Mouse (Mus musculus) regulatory T cell (primary cell): ENCODE measurements around the gene Ccrl2.

Experiments used
- in situ Hi-C: fragments of 300-600 bp; cut with MboI, MseI; formaldehyde crosslinking; loops from one replicate; pipeline ENCODE4 v1.15.1; 2025; ENCODE audit warnings: high pct_unique_total_duplicates

Ccrl2 gene

DNA sequence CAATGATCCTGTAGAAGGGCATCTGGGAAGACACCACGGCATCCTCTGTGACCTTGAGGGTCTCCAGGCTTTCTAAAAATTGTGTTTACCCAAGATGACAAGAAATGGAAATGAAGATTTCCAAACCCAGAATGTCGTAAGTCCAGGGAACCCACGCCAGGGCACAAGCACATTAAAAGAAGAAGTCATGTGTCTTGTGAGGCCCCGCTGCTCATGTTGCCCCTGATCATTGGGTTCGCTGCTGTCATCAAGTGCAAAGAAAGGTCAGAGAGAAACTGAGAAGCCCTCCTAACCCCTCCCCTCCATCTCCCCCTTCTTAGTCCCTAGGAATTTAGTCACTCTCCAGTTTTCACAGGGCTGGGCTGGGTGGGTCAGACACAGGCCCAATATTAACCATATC is 5.5 kb upstream of the Ccrl2 start:
- in situ Hi-C loops: no loop called here

DNA sequence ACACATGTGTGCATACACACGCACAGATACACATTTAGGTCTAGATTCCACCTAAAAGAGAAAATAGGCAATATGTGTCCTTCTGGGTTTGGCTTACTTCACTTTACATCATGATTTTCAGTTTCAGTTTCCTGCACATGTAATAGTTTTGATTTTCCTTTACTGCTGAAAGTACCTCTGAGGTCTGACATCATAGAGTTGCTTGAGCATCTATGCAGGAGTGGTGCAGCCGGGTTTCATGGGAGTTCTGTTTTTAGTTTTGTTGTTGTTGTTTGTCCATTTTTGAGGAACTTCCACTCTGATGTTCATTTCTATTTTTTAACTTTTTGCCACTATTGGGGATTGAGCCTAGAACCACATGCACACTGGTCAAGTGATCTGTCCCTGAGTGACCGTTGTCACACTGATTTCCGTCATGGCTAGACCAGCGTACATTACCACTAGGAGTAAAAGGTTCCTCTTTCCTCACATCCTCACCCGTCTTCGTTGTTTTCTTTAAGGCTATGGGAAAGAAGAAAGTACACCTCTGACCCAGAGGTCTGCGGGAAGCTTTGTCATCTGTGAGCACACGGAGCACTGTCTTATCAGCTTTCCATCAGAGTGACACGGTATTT is 1.7 kb upstream of the Ccrl2 start:
- in situ Hi-C loops: no loop called here

DNA sequence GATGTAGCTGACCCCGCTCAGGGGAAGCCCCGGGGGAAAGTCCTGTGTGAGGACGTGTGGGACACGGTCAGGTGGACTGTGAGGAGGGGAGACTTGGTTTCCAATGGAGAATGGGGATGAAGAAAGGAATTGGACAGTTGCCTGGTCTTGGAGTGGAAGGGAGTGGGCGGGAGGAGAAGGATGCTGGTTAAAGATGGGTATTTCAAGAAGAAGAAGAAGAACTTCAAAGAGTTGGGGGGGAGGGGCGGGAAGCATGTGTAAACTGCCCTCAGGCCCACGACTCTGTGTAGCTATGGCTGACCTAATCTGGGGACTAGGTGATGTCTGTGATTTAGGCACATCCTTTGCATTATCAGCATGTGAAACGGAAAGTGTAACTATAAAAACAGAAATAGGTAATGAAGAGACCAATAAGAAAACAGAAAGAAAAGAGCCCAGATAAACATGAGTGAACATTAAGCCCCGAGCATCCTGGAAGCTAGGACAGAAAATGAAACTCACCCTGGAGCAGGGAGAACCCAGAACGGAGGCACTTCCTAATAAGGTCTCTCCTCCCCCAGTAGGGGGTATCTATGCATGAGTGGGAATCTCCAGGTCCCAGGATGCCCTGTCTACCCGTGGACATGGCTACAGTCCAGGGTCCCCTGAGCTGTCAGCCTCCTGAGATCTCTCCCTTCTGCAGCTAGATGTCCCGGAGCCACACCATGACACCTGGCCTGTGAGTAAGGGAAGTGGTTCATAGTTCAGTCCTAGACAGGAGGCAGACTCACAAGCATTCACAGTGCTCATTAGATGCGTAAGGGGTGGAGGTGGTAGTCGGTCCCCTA is 438 bp upstream of the Ccrl2 start:
- in situ Hi-C loops: no loop called here

GRCm38 (mm10) chr9:111056519-111056797 is 861 bp downstream of the Ccrl2 start:
- in situ Hi-C loops: no loop called here

GRCm38 (mm10) chr9:111055800-111056518 is 1.4 kb downstream of the Ccrl2 start:
- in situ Hi-C loops: no loop called here

DNA sequence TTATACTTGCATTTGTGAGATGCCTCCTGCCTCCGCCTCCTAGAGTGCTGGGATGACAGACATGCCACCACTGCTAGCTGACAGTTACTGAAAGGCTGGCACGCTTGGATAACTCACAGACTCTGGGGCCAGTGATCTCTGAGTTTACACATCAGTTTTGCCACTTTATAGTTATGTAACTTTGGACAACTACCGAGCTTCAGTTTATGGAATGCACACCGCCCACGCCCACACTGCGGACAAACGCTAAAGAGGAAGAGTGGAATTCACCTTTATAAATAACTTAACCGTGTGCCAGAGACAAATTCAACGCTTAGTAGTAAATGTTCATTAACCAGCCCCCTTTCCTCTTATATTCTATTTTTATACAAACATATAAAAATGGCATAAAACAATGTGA is 2.4 kb downstream of the Ccrl2 start:
- in situ Hi-C loops: no loop called here

GRCm38 (mm10) chr9:111048452-111048851 is 8.9 kb downstream of the Ccrl2 start:
- in situ Hi-C loops: no loop called here

DNA sequence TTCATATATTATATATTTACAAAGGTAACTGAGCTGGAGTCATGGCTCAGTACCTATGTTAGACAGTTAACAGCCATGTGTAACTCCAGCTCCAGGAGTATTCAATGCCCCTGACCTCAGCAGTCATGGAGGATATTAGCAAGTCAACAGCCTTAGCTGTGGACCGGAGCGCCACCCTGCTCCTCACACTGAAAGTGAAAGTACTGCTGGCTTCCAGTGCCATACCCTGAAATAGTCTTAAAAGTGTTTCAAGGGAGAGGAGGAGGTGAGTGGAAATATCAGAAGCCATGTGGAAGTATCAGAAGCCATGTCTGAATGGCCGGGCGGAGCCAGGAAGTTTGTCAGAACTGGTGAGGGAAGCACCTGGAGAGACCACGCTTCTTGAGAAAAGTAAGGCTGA is 10.1 kb downstream of the Ccrl2 start:
- in situ Hi-C loops: no loop called here

DNA sequence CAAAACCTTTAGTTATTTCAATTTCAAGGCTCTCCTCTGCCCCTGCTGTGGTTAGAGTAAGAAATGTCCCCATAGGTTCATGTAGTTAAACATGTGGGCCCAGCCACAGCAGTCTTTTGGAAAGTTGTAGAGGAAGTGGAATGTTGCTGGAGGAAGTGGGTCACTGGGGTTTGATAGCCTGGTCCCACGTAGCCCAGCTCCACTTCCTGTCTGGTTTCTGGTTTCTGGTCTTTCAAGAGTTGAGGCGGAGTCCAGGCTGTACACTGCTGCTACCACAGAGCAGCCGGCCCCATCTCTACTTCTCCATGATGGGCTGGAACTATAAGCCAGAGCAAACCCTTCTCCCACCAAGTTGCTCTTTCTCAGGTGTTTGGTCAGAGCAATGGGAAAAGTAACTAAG is 11.1 kb downstream of the Ccrl2 start:
- in situ Hi-C loops: no loop called here

DNA sequence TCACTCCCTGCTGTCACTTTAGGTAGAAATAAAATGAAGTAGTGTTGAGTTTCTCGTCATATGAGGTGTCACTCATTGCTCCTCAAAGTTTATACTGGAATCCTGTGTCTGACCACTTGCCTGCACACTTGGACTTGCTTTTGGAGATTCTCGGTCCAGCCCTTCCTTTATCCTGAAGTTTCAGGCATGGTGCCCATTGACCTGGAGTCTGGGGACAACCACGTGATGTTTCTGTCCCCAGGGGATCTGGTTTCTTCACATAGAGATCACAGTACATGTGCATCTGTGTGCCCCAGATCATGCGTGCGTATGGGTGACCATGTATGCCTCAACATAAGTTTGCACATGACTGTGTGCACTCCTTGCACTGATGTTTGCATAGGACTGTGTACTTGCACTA is 15.1 kb downstream of the Ccrl2 start:
- in situ Hi-C loops: no loop called here

GRCm38 (mm10) chr9:111039966-111040365 is 17.4 kb downstream of the Ccrl2 start:
- in situ Hi-C loops: no loop called here

GRCm38 (mm10) chr9:111033717-111034116 is 23.6 kb downstream of the Ccrl2 start:
- in situ Hi-C loops: no loop called here

DNA sequence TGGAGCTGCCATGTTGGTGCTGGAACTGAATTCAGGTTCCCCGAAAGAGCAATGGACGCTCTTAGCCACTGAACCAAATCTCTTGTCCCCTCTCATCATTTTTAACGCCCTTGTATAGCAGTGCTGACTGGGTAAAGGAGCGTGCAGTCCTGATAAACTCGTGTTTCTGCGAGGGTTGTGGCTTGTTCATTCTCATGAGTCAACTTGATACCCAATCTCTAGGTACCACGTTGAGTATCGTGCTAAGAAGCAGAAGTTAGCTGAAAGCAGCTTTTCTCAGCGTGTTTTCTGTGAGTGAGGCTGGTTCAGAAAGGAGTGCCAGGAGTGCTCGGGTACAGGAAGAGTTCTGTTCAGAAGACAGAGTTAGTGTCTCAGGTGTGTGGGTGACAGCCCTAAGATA is 30.5 kb downstream of the Ccrl2 start:
- in situ Hi-C loops: no loop called here

DNA sequence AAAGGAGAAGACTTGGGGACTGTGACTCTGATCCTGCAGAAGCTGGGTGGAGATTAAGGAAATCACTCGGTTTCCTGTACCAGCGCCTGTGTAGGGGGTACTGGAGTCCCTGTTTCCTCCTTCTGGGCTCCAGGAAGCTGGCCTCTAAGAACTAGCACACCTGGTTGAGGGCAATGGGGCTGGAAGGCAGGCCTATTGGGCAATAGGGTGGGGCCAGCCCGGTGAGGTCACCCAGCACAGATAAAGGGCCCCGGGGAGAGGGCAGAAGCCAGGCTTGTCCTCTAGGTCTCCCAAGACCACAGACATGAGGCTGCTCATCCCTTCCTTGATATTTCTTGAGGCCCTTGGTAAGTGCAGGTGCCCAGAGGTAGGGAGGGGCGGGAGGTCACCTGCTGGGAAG is 38.3 kb downstream of the Ccrl2 start, which contains the start of gene Ltf:
Ltf (plus strand) TSS at position 250 of the 400 bp plus-strand sequence.
- in situ Hi-C loops: no loop called here

- in situ Hi-C loops: no loop called here
These were observed 41.7 kb downstream of the Ccrl2 start for GRCm38 (mm10) chr9:111015658-111016057.

GRCm38 (mm10) chr9:111012041-111012440 is 45.3 kb downstream of the Ccrl2 start:
- in situ Hi-C loops: no loop called here

- in situ Hi-C loops: no loop called here
These were observed 45.8 kb downstream of the Ccrl2 start for GRCm38 (mm10) chr9:111011550-111011949.

- in situ Hi-C loops: loop anchor here (5.0 kb wide), 1 partner anchor 68 kb away; no protein-coding TSS in a partner anchor
These were observed 47.6 kb downstream of the Ccrl2 start for GRCm38 (mm10) chr9:111009763-111010162.

- in situ Hi-C loops: loop anchor here (5.0 kb wide), 1 partner anchor 71 kb away; no protein-coding TSS in a partner anchor
These were observed 50.8 kb downstream of the Ccrl2 start for GRCm38 (mm10) chr9:111006544-111006943.
